Mouse (Mus musculus): ENCODE measurements at regions not wholly inside any gene's neighbourhood (a gene's known extent, or its start where the extent isn't known, plus 50 kb on each side); places are given as distances from the start of the nearest gene placed in this dataset.
A peak's percentile ranks its signal among the peaks of the same experiment; 100 is the strongest.

DNA sequence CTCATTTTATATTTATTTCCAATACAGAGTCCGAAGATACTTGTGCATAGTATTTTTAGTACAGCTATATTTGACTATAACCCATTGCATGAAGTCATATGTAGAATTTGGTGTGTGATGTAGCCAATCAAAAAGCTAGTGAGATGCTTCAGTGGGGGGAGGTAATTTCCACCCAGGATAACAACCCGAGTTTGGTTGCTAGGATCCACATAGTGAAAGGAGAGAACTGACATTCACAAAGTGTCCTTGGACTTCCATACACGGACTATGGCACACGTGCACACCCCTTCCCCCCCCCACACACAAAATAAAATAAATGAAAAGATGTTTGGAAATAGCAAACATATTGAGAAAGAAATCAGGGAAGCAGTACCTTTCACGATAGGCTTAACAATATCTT, 137.2 kb downstream of the Gm815 start:
- DNase-seq (ENCODE audit: low read depth, low spot score): no peak

DNA sequence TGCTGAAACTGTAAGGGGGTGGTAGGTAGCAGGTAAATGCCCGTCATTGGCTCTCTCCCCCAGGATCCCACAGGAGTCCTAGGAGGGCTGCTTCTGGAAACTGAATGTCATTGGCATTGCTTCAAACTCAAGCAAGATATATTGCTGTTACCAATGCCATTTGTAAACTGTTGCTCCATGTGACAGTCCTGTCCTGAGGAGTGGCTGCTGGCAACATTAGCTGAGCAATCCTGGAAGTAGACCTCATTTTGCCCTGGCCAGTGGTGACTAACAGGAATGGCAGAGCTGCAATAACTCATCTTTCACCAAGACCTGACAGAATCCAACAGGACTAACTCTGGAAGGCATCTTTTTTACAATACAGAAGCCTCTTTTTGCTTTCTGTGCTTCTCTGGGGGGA, 143.2 kb downstream of the Gm815 start:
- no peak for DNase-seq (ENCODE audit: low read depth, low spot score)

DNA sequence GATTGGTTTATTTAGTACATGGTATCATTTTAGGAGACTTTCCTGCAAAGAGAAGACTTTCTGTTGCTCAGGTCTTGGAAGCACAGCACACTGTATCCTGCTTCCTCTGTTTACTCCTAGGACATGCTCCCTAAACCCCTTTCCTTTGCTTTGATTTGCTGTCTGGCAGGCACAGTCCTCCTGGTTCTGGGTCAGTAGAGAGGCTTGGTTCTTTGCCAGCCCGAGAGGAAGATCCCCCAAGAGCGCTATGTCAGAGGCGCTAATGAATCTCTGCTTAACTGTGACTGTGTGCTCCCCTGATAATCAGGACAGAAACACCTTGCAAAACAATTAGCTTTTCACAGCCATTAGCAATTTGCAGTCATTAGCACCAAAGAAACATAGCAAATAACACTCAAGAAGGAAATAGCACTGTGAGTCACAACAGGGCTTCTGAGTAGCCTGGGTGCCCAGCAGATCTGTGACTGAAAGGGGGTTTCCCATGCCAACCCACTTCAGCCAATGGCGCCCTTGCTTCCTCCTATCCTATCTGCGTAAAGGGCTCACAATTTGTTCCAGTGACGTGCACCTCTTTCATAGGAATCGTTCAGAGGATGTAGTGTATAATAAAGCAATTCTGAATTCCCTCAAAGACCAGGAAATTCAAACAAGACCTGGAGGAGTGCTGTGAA, 145.5 kb downstream of the Gm815 start:
- DNase-seq (ENCODE audit: low read depth, low spot score): peak; percentile 43

DNA sequence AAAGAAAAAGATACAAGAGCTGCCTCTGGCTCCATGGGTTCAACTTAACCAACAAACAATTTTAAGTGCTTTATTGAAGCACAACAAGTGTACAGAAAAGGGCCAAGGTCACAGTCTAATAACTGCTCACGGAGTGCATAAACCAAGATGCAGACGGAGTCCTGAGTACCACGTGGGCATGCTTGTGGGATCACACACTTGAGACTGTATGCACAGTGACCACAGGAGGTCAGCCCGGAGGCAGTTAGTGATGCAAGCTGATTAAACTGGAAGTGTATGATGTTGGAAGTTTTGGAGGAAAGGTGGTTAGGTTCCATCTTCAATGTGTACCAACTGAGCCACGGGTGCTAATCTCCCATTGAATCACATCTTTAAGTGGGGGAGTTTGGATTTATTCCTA, 146.9 kb downstream of the Gm815 start:
- DNase-seq (ENCODE audit: low read depth, low spot score): peak; percentile 36

DNA sequence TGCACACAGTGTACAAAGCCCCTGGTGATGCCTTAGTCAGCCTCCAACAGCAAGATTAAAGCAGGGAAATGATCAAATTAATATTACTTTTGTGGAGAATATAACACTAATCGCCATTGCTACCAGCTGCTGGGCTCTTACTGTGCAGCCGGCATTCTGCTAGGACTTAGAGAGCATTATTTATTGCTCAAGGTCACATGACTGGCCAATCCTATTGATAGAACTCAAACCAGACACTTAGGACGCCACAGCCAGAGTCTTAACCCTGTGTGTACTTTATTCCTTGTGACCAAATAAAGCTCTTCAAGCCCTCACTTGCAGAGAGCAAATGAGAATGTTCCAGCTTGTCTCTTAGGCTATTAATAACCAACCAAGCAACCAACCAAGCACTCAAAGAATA, 152.6 kb downstream of the Gm815 start:
- no peak for DNase-seq (ENCODE audit: low read depth, low spot score)

DNA sequence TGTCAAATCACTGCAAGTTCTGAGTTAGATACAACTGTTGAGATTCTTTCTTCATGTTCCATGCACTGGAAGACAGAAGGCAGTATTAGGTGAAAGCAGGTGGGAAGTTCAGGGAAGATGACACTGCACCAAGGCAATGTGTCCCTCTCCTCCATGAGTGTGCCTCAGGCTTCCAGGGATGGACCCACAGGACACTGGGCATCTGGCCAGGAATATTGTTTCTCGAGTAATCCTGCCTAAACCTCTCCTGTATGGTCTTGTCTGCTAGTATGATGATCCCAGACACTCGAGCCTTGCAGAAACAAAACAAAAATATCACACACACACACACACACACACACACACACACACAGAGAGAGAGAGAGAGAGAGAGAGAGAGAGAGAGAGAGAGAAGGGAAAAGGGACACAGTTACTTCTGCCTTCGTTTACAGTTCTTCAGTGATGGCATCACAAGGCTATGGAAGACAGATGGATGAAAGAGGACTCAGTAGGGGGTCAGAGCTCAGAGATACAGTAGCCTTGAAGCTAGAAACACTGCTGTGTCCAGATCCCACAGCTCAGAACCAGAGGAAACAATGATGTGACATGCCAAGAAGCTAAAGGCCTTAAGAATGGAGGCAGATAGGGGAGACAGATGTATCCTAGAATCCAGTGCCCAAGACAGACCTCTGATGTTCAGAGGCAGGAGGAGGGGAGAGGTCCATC, 154.8 kb downstream of the Gm815 start:
- DNase-seq (ENCODE audit: low read depth, low spot score): peak; percentile 53

DNA sequence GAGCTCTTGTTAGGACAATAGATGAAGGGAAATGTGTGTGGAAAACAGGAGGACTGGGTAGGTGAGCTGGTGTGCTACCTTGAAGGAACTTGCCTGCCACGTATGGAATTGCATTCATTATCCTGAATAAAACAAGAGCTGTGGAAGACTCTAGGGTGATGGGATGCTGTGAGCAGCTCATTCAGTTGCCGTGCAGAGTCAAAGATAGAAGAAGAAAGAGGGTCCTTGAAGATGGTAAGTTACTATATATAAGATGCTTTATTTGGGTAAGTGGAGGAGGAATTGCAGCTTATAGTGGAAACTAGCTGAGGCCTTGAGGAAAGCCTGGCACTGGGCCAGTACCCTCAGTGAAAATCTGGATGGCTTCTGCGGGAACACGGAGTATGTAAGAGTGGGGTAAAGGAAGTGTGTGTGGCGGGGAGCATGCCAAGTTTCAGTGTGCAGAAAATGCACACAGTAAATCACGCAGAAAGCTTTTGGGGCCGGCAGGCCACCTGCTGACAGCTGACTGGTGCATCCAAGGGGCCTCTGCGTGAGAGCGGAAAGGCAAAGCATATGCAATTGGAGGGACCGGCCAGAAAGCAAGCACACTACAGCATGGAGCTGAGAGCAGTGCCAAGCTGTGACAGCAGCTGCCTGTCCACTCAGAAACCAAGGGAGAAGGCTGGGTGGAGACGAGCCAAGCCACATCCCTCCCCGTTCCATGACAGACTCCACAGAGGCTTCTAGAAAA, 149.7 kb upstream of the Vldlr start:
- peak; percentile 96 for DNase-seq (ENCODE audit: low read depth, low spot score)

DNA sequence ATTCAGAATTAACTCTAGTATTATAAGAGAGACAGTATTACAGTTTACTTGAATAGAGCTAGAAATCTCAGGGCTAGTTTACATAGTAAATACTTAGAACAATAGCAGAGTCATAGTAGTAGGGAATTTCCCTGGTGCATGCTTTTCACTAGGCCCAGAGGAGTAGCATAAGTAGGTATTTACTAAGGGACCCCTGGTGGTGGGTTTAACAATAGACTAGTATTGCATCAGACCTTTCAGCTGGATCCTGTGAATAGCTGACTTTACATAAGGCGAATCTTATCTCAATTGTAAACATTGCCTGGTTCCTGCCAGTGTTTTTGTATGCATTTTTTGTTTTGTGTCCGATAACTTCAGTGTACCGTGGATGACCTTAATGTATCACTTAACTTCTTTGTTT, 143.0 kb upstream of the Vldlr start:
- no peak for DNase-seq (ENCODE audit: low read depth, low spot score)

DNA sequence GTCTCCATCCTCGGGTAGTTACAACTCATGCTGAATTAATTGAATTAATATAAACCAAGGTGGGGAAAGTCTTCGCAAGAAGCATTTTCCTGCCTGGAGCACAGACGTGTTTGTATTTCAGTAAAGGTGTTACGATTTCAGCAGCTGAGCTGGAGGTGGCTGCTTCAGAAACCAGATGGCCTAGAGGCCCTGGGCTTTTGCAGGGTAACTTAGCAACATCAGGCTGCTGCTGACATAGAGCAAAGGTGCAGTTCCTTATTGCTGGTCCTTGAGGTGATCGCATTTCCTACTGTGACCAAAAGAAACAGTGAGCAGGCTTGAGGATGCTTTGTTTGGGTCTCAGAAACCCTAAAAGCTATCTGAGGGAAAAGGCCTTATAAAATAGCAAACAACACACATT, 141.3 kb upstream of the Vldlr start:
- peak; percentile 27 for DNase-seq (ENCODE audit: low read depth, low spot score)

DNA sequence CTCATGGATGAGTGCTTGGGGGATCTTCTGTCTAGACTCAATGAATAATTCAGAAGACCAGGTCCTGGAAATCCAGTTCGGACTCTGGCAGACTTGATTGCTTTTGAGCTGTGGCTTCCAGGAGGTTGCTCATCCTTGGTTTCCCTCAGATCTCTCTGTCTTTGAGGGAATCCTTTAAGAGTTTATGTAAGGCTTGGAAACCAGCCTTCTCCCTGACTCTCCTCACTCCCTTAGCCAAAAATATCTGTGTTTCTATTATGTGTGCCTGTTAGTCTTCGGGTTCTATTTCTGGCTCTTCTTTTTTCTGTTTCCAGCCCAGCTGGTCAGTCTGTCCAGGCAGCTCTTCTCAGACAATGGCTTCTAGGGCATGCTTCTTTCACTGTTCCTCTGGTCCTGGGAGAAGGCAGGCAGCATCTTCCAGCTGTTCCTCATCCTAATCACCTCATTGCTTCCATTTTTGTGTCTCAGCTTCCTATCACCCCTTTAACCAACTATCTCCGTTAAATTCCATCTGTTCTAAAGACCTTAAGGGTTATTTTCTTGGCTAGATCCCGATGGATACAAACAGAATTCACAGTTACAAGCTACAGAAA, 139.3 kb upstream of the Vldlr start:
- DNase-seq (ENCODE audit: low read depth, low spot score): peak; percentile 74

DNA sequence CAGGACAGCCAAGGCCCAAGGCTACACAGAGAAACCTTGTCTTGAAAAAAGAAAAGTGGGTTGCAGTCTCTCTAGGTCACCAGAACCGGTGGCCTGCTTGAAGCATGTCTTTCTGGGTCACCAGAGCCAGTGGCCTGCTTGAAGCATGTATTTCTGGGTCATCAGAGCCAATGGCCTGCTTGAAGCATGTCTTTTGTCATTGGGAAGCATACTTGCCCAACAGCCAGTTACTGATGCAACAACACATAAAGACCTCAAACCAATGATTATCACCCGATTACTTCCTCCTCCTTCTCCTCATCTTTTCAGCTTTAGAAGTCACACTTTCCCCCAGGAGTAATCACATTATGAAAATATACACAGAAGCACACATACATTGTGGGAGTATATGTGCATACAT, 128.9 kb upstream of the Vldlr start:
- DNase-seq (ENCODE audit: low read depth, low spot score): no peak

DNA sequence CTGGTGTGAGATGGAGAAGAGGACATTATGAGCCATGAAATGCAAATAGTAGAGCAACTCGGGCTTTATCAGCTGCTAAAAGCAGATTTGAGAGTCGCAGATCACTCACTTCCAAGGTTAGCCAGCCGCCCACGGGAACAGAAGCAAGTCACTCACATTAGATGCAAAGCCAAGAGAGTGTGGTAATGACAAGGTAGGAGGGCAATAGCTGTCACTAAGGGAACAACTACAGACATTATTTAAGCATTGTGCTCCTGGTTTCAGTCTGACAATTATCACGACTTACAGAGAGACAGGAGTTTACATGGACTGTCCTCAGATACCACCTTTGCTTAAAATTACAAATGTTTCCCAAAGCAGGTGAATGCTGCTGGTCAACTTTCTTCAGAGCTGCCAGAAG, 128.5 kb upstream of the Vldlr start:
- DNase-seq (ENCODE audit: low read depth, low spot score): no peak

DNA sequence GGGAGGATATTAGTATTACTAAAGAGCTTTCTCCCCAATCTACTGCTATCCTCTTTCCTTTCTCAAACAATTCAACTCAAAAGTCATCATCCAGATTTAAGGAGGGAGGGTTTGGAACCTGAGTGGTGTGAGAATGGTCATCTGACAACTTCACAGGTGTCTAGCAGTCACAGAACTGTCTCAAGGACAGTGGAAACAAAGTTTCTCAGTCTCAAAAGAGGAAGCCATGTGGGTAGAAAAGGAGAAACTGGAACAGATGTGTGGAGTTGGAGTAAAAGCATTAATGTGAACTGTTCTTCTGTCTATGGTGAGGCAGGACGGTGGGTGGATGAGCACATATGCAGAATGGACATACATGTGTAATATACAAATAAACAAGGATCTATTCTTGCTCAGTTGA, 127.2 kb upstream of the Vldlr start:
- no peak for DNase-seq (ENCODE audit: low read depth, low spot score)

DNA sequence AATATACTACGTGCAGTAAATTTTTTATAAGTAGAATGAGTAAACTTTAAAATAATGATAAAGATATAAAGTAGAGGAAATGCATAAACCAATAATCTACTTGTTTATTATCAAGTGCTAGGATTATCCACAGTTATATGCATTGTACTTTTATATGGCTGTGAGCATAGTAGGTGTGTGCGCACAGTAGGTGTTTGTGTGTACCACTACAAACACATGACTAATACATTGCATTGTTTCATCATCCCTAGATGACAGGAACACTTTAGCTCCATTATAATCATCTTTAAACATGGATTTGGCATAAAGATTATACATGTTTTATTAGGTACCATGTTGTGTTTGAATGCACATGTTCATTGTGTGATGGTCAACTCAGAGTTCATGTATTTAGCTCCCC, 124.7 kb upstream of the Vldlr start:
- no peak for DNase-seq (ENCODE audit: low read depth, low spot score)

DNA sequence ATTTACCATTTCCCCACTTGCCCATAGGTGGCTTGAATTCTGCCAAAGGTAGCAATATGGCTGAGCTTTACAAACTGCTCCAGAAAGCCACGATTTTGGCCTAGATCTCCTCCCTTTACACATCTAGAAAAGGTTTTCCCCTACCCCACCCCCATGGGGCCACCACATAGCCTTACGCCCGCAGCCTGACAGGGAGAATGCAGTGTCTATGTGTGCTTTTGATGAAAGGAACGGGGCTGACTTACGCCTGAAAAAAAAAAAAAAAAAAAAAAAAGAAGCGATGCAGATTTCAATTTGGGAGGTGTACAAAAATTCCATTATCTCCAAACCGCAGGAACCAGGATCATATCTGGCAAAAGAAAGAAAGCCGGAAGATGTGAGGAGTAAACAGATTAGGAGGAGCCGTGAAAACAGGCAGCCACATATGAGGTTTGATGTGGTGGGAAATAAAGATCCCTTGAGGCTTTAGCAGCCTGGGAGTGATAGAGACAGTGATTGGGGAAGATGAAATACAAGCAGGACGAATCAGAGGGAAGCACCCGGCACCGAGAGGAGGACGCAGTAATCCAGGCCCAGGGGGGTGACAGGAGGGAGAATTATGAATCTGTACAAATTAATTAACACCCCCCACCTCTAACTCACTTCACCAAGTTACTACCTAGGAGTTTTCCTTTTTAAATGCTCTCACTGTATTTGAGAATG, 121.4 kb upstream of the Vldlr start:
- peak; percentile 43 for DNase-seq (ENCODE audit: low read depth, low spot score)

DNA sequence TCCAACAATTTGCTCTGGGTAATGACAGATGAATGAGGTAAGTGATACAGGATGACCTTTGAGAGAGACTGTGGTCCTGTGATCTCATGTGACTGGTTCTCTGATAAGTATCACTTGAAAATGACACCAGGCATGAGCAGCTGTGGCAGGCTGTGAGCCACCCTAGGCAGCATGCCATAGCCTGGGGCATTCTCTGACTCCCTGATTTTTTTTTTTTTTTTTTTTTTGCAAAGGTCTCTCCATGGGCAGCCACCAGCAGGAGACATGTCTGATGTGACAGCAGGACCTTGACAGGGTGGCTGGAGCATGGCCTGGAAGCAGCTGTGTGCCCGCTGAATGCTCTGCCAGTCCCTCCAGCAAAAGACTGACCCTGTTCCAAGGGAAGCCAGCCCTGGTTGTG, 116.4 kb upstream of the Vldlr start:
- DNase-seq (ENCODE audit: low read depth, low spot score): no peak

DNA sequence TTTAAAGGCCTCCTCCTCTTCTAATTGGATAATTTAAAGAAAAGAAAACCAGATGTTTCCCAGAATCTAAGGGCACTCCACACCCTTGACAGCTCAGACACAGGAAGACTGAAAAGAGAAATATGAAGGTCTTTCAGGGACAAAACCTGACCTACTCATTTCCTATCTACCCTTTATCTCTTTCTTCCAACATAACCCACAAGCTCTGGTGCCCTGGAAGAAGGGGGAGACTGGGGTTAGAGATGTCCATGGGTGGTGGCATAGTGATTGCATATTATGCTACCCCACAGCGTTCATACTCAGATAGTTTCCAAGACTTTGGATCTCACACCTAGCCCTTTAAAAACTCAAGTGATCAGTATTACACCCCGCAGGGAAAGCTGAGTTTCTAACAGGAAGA, 105.8 kb upstream of the Vldlr start:
- DNase-seq (ENCODE audit: low read depth, low spot score): no peak

DNA sequence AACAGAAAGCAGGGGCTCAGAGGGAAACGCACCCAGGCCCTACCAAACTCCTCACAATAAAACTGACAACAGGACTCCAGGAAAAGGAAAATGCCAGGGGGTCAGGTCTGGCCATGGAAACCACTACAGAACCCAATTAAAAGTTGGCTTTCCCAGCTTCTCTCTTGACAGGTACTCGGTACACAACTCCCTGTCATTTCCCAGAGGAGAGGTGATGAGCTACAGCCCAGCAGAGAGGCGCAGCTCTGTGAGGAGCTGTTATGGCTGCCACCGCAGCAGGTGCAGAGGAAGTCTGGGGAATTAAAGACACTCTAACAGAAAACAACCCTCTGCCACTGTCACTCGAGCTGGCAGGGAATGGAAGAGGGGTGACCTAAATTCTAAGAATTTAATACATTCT, 95.4 kb upstream of the Vldlr start:
- DNase-seq (ENCODE audit: low read depth, low spot score): no peak

DNA sequence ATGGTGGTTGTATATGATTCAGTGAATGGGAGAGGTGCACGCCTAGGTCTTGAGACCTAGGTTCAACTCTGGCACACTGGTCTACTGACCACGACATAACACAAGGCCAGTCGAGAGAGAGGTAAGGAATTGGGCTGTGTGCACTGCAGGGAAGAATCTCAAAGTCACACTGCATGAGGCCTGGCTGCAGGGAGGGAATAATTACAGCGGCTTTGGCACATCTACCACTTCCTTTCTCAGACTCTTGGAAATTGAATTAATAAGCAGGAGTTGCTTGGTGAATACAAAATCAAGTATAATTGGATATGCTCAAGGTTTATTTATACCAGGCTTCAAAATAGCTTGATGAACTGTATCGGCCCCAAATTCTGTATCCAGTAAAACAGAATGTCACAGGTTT, 93.9 kb upstream of the Vldlr start:
- DNase-seq (ENCODE audit: low read depth, low spot score): peak; percentile 32

DNA sequence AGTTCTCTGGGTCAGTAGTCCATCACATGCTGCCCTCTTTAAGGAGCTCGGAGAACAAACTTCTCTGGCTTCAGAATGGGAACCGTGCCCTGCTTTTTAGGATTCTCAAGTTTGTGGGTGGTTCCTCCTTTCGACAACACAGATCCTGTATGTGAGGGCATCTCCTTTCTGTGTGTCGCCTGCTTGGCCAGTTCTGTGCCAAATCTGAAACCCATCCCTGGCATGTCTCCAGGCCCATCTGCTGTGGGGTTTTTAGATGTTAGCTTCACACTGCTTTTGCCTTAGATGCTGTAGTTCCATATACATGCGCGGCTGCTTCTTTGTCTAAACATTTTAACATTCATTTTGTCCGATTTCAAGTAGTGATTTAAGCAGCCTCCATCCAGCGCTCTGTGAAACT, 93.0 kb upstream of the Vldlr start:
- peak; percentile 92 for DNase-seq (ENCODE audit: low read depth, low spot score)

DNA sequence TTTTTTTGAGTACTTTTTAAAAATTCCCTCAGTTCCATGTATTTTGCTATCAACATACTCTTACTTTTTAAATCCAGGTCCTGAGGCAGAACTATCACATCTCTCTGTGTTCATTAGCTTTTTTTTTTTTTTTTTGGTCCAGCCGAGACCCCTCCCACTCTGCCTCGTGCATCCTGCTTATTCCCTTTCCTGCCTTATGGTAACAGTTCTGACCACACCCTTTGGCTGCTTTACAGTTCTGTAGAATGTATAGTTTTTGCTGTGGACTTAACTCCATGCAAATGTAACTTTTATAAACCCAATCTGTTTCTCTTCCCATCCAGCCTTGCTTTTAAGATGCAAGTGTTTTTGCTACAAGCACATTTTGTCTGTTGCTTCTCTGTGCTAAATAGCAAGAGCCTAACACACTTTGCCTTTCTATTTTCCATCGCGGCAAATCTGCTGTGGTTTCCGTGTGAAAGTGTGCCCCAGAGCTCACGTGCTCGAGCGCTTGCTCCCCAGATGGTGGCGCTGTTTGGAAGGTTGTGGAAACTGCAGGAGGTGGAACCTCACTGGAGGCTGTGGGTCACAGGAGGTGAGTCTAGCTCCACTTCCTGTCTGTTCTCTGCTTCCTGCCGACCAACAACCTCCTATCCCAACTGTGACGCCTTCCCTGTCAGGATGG, 92.3 kb upstream of the Vldlr start:
- peak; percentile 71 for DNase-seq (ENCODE audit: low read depth, low spot score)

All from brain, adult 2 months (tissue).